Mouse (Mus musculus) CH12.LX (cell line): Measurements from ENCODE around the gene Spaca7.

Experiments
- CTCF ChIP-seq, 2 experiments: IDR thresholded peaks in 1 of 2; conservative IDR thresholded peaks in 1 of 2; 2 replicates each; pipeline ENCODE4 v1.5.1; 2011 to 2012; ENCODE audit warnings: low read depth in 2 of 2, low read length in 2 of 2, improper control_type of control experiment in 1 of 2, inconsistent platforms in 1 of 2, mild to moderate bottlenecking in 1 of 2, moderate library complexity in 1 of 2
- E2F4 ChIP-seq: IDR thresholded peaks from 2 replicates; pipeline ENCODE4 v1.6.1; 2011; ENCODE audit warnings: low read depth, low read length, improper control_type of control experiment; ENCODE audit not compliant: insufficient replicate concordance
- EP300 ChIP-seq: IDR thresholded peaks from 2 replicates; pipeline ENCODE4 v1.6.1; 2011; ENCODE audit warnings: low read length, improper control_type of control experiment
- ETS1 ChIP-seq: conservative IDR thresholded peaks from 2 replicates; pipeline ENCODE4 v1.6.1; 2012; ENCODE audit warnings: low read depth, mild to moderate bottlenecking, inconsistent platforms, low read length, improper control_type of control experiment, moderate library complexity
- JUN ChIP-seq: IDR thresholded peaks from 2 replicates; pipeline ENCODE4 v1.6.1; 2011; ENCODE audit warnings: low read depth, mild to moderate bottlenecking, low read length, improper control_type of control experiment, moderate library complexity; ENCODE audit not compliant: insufficient read depth
- KAT2A ChIP-seq: IDR thresholded peaks from 2 replicates; pipeline ENCODE4 v1.6.1; 2012; ENCODE audit warnings: low read length, improper control_type of control experiment, inconsistent platforms; ENCODE audit not compliant: insufficient replicate concordance
- MAFK ChIP-seq: IDR thresholded peaks from 2 replicates; pipeline ENCODE4 v1.6.1; 2011; ENCODE audit warnings: low read length, improper control_type of control experiment; ENCODE audit not compliant: insufficient replicate concordance
- PAX5 ChIP-seq: IDR thresholded peaks from 2 replicates; pipeline ENCODE4 v1.6.1; 2012; ENCODE audit warnings: low read length, inconsistent platforms, mixed read lengths
- POLR2A ChIP-seq: IDR thresholded peaks from 2 replicates; pipeline ENCODE4 v1.6.1; 2011; ENCODE audit warnings: low read depth, mild to moderate bottlenecking, improper control_type of control experiment, low read length
- SMC3 ChIP-seq: IDR thresholded peaks from 2 replicates; pipeline ENCODE4 v1.6.1; 2011; ENCODE audit warnings: low read depth, low read length, improper control_type of control experiment
- USF2 ChIP-seq: conservative IDR thresholded peaks from 2 replicates; pipeline ENCODE4 v1.6.1; 2011; ENCODE audit warnings: low read depth, low read length, improper control_type of control experiment
- ZC3H11A ChIP-seq: IDR thresholded peaks from 2 replicates; pipeline ENCODE4 v1.6.1; 2012; ENCODE audit warnings: low read depth, mild to moderate bottlenecking, inconsistent platforms, low read length, improper control_type of control experiment
- ZKSCAN1 ChIP-seq: IDR thresholded peaks from 2 replicates; pipeline ENCODE4 v1.6.1; 2012; ENCODE audit warnings: low read depth, inconsistent platforms, low read length, improper control_type of control experiment, borderline replicate concordance
- ZMIZ1 ChIP-seq: IDR thresholded peaks from 2 replicates; pipeline ENCODE4 v1.6.1; 2012; ENCODE audit warnings: low read depth, mild to moderate bottlenecking, inconsistent platforms, low read length, improper control_type of control experiment

DNA sequence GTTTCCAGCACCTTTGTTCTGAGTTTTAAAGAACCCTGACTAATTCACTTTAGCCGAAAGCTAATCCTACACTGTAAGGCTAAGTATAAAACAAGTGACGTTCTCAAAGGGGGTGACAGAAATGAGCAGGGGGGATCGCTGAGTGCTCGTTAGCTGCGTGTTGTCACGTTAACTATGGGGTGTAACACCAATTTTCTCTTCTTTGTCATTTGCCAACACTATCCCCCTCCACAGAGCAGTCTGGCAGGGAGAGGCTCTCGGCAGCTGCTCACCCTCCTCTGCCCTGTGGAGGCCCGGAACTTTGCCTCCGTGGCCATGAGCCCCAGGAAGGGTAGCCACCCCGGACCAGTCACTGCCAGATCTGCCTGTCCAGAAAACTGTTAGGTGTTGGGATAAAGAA lies 7.3 kb upstream of the Spaca7 start:
- no peak for TF ChIP-seq CTCF (conservative IDR thresholded peaks at IDR 0.05 in 1 of 2, IDR thresholded peaks at IDR 0.05 in 1 of 2; ENCODE audit: low read depth in 2 of 2, low read length in 2 of 2)
- TF ChIP-seq EP300 = no peak
- TF ChIP-seq KAT2A = no peak
- no peak for TF ChIP-seq PAX5
- no peak for TF ChIP-seq ZMIZ1
- no peak for TF ChIP-seq SMC3
- no peak for TF ChIP-seq POLR2A
- no peak for TF ChIP-seq ZC3H11A
- TF ChIP-seq E2F4 = no peak
- TF ChIP-seq ETS1 = no peak
- no peak for TF ChIP-seq JUN
- no peak for TF ChIP-seq ZKSCAN1
- TF ChIP-seq MAFK = no peak
- TF ChIP-seq USF2 = no peak
